Mouse (Mus musculus): Measurements from ENCODE around the gene Rpl3l.

Rpl3l gene

DNA sequence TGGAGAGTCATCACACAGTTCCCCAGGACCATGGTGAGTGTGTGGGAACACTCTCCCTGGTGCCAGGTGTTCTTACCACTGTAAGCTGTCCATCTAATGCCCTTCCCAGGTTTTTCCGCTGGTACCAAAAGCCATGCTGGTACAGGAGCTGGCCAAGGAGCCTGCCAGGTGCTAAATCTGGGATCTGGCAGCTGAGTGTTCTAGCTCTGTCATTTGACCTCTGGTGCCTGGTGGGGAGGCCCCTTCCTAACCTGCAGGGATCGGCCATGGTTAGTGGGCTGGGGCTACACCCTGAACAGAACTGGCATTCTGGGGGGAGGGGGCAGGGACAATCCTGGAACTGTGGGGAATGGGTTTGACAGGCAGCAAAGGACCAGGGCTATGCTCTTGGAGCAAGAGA lies at the start of gene Rpl3l:
Gene Rpl3l (plus strand): TSS at position 203 of the 400 bp plus-strand sequence.
- no peak for DNase-seq (ENCODE audit: low read depth, low spot score)
- H3K36me3 ChIP-seq (ENCODE audit: control insufficient read depth, insufficient read depth, low read length, poor library complexity, severe bottlenecking): no peaks in the 10 kb centered on the region
- no peaks in the 10 kb centered on the region for H3K27me3 ChIP-seq (ENCODE audit: control insufficient read depth, insufficient read depth, low read length, poor library complexity, severe bottlenecking)

- H3K36me3 ChIP-seq (ENCODE audit: control insufficient read depth, insufficient read depth, low read length, poor library complexity, severe bottlenecking): no peaks in the 10 kb centered on the region; the same call in 1 of the 2 replicates
- H3K27me3 ChIP-seq (ENCODE audit: control insufficient read depth, insufficient read depth, low read length, poor library complexity, severe bottlenecking): no peaks in the 10 kb centered on the region; the same call in 1 of the 2 replicates
- peak; percentile 78 for DNase-seq (ENCODE audit: low read depth, low spot score)
Observed at GRCm38 (mm10) chr17:24686514-24686913, 41.1 kb upstream of the Rpl3l start.

DNA sequence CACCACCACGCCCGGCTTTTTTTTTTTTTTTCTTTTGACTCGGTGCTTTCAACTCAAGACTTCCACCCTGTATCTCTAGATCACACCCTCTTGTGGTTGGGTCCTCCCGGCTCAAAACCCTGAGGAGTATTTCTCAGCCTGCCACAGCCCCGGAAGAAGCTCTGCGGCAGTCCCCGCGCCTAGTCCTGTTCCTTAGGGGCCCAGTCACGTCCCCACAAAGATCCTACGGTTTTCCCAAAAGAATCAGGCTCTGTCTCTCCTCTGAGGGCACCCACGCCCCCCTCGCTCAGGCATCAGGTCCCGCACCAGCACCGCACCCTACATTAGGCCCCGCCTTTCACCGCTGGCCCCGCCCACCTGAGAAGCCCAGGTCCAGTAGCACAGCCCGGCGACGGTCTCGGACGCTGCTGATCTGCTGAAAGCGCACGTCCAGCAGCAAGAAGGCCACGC lies 40.4 kb upstream of the Rpl3l start:
- peak; percentile 68 for DNase-seq (ENCODE audit: low read depth, low spot score)
- Histone ChIP-seq H3K36me3 (ENCODE audit: control insufficient read depth, insufficient read depth, low read length, poor library complexity, severe bottlenecking) (no peaks in the 10 kb centered on the region; the same call in 1 of the 2 replicates), H3K27me3 (ENCODE audit: control insufficient read depth, insufficient read depth, low read length, poor library complexity, severe bottlenecking) (no peaks in the 10 kb centered on the region; the same call in 1 of the 2 replicates)

DNA sequence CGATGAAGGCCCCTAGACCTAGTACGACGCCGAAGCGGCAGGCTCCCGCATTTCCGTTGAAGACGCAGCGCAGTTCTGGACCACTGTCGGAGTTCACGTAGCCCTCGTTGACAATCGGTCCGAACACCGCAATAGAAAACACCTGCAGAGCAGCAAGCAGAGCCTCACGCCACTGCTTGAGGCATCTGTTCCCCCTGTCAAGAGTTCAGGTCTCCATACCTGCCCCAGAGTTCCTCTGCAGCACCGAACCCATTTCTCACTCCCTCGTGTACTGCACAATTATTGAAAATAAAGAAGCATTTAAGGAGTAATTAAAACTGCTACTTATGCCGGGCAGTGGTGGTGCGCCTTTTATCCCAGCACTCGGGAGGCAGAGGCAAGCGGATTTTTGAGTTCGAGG lies 40.0 kb upstream of the Rpl3l start:
- Histone ChIP-seq H3K36me3 (ENCODE audit: control insufficient read depth, insufficient read depth, low read length, poor library complexity, severe bottlenecking) (no peaks in the 10 kb centered on the region; the same call in 1 of the 2 replicates), H3K27me3 (ENCODE audit: control insufficient read depth, insufficient read depth, low read length, poor library complexity, severe bottlenecking) (no peaks in the 10 kb centered on the region; the same call in 1 of the 2 replicates)
- no peak for DNase-seq (ENCODE audit: low read depth, low spot score)

DNA sequence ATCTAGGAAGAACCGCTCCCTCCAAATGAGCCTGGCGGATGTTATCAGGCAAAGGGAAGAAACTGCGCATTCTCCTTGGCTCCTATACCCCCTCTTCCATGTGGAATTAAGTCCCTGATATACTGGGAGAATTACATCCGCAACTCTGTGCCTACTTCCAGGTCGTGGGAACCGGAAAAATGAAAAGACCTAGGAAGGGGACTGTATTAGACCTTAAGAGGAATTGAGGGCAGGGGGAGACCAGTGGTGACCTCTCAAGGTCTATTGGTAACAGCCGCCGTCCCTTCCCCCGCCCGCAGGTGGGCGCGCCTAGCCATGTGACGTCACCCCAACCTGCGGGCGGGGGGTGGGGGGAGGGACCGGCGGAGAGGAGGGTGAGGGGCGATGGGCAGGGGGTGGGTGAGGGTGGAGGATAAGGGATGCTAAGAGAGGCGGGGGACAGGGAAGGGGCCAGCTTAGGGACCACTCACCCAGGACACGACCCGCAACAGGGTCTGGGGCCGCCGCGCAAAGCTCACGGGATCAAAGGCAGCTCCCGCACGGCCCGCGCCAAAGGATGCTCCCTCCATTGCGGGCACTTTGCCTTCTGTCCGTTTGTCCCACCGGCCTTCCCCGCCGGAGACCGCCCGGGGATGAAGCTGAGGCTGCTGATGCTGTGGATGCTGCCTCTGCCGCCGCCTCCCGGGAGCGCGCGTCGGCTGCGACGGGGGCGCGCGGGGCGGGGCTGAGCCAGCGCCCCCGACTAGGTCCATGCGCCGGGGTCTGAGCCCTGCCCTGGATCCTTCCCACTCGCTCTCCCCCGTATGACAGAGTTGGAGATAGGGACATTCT lies 38.2 kb upstream of the Rpl3l start, which contains the start of gene Syngr3:
Gene Syngr3 (minus strand): TSS at position 705 of the 831 bp plus-strand sequence.
- Histone ChIP-seq H3K36me3 (ENCODE audit: control insufficient read depth, insufficient read depth, low read length, poor library complexity, severe bottlenecking) (no peaks in the 10 kb centered on the region; the same call in 1 of the 2 replicates), H3K27me3 (ENCODE audit: control insufficient read depth, insufficient read depth, low read length, poor library complexity, severe bottlenecking) (no peaks in the 10 kb centered on the region; the same call in 1 of the 2 replicates)
- DNase-seq (ENCODE audit: low read depth, low spot score): no peak

GRCm38 (mm10) chr17:24692385-24692784 lies 35.2 kb upstream of the Rpl3l start:
- no peak for DNase-seq (ENCODE audit: low read depth, low spot score)
- no peaks in the 10 kb centered on the region; the same call in 1 of the 2 replicates for H3K36me3 ChIP-seq (ENCODE audit: control insufficient read depth, insufficient read depth, low read length, poor library complexity, severe bottlenecking)
- no peaks in the 10 kb centered on the region; the same call in 1 of the 2 replicates for H3K27me3 ChIP-seq (ENCODE audit: control insufficient read depth, insufficient read depth, low read length, poor library complexity, severe bottlenecking)

GRCm38 (mm10) chr17:24695326-24696010 lies 32.2 kb upstream of the Rpl3l start:
- Histone ChIP-seq H3K27me3 (ENCODE audit: control insufficient read depth, insufficient read depth, low read length, poor library complexity, severe bottlenecking) (no peaks in the 10 kb centered on the region), H3K36me3 (ENCODE audit: control insufficient read depth, insufficient read depth, low read length, poor library complexity, severe bottlenecking) (no peaks in the 10 kb centered on the region)
- DNase-seq (ENCODE audit: low read depth, low spot score): no peak

GRCm38 (mm10) chr17:24696011-24696697 lies 31.5 kb upstream of the Rpl3l start, which contains the start of the genes Gfer and Noxo1:
Gfer (minus strand) TSS chr17:24696156.
Noxo1 (plus strand) TSS chr17:24696234.
- peak; percentile 87 for DNase-seq (ENCODE audit: low read depth, low spot score)
- H3K27me3 ChIP-seq (ENCODE audit: control insufficient read depth, insufficient read depth, low read length, poor library complexity, severe bottlenecking): no peaks in the 10 kb centered on the region

DNA sequence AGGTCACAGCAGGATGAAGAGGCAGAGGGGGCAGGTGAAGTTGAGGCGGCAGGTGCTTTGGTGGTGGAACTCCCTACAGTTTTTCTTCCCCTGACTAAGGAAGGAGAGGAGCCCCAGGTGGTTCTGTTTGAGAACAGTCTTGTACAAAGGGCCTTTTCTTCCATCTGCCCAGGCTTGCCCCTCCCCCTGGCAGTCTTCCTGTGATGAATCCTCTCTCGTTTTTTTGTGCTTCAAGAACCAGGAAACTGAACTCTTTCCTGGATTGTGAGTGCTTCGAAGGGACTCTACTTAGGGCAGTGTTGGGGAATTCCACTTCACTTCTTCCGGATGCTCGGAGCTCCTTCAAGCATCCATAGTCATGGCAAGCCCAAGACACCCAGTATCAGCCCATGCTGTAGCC lies 29.6 kb upstream of the Rpl3l start:
- Histone ChIP-seq H3K27me3 (ENCODE audit: control insufficient read depth, insufficient read depth, low read length, poor library complexity, severe bottlenecking) (no peaks in the 10 kb centered on the region), H3K36me3 (ENCODE audit: control insufficient read depth, insufficient read depth, low read length, poor library complexity, severe bottlenecking) (peaks cover 2% of the 10 kb centered on the region)
- DNase-seq (ENCODE audit: low read depth, low spot score): no peak

More at GRCm38 (mm10) chr17:24696011-24696697, 31.5 kb upstream of the Rpl3l start, which contains the start of the genes Gfer and Noxo1:
- H3K36me3 ChIP-seq (ENCODE audit: control insufficient read depth, insufficient read depth, low read length, poor library complexity, severe bottlenecking): no peaks in the 10 kb centered on the region

- H3K27me3 ChIP-seq (ENCODE audit: control insufficient read depth, insufficient read depth, low read length, poor library complexity, severe bottlenecking): no peaks in the 10 kb centered on the region
- peaks cover 2% of the 10 kb centered on the region for H3K36me3 ChIP-seq (ENCODE audit: control insufficient read depth, insufficient read depth, low read length, poor library complexity, severe bottlenecking)
- no peak for DNase-seq (ENCODE audit: low read depth, low spot score)
Observed at GRCm38 (mm10) chr17:24698715-24699114, 28.9 kb upstream of the Rpl3l start.

GRCm38 (mm10) chr17:24699473-24699872 lies 28.1 kb upstream of the Rpl3l start:
- DNase-seq (ENCODE audit: low read depth, low spot score): no peak
- Histone ChIP-seq H3K36me3 (ENCODE audit: control insufficient read depth, insufficient read depth, low read length, poor library complexity, severe bottlenecking) (peaks cover 2% of the 10 kb centered on the region), H3K27me3 (ENCODE audit: control insufficient read depth, insufficient read depth, low read length, poor library complexity, severe bottlenecking) (no peaks in the 10 kb centered on the region)

- H3K27me3 ChIP-seq (ENCODE audit: control insufficient read depth, insufficient read depth, low read length, poor library complexity, severe bottlenecking): no peaks in the 10 kb centered on the region
- DNase-seq (ENCODE audit: low read depth, low spot score): no peak
- H3K36me3 ChIP-seq (ENCODE audit: control insufficient read depth, insufficient read depth, low read length, poor library complexity, severe bottlenecking): peaks cover 2% of the 10 kb centered on the region
Observed at GRCm38 (mm10) chr17:24701251-24701650, 26.4 kb upstream of the Rpl3l start.

DNA sequence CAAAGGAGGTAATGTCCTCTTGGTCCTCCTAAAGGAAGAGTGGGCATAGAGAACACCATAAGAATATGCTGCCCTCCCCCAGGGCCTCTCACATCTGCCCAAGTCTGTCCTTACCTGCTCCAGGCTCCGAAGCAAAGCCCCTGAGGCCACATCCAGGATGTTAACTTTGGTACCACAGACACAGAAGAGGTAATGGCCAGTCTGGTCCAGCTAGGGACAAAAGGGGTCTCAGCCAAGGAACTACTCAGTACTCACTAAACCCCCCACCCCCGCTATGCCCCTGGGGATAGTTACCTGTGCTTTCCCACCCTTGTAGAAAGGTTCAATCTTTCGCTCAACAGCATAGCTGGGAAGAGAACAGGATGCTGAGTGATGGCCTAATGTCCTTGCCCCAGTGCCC lies 21.8 kb upstream of the Rpl3l start:
- Histone ChIP-seq H3K36me3 (ENCODE audit: control insufficient read depth, insufficient read depth, low read length, poor library complexity, severe bottlenecking) (peaks cover 2% of the 10 kb centered on the region), H3K27me3 (ENCODE audit: control insufficient read depth, insufficient read depth, low read length, poor library complexity, severe bottlenecking) (no peaks in the 10 kb centered on the region)
- no peak for DNase-seq (ENCODE audit: low read depth, low spot score)
